Mouse (Mus musculus): ENCODE measurements around the gene Myadml2. TPM values are rescaled to one million over a fixed set of nuclear protein-coding genes. Genes with fewer than 3 reads are reported as not detected.

Myadml2 gene
- total RNA-seq, 2 experiments from 2014 or later: not detected

DNA sequence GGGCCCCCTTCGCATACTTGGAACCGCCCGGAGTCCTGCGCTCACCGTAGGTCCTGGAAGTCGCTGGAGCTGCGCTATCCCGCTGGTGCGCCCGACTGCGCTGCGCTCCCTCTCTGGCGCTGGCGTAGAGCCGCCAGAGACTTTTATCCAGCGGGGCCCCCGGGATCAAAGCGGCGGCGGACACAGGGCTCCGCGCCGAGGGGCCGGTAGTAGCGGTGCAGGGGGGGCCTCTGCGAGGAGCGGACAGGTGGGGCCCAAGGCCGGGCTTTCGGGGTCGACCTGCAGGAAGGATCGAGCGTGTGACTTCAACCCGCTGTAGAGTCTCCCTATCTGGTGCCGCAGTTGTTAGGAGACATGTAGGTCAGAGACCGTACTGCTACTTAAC, 13.1 kb upstream of the Myadml2 start, which contains the start of gene Notum:
TSS of gene Notum (minus strand) at position 100 of the 385 bp plus-strand sequence.
- DNase-seq: peak in 1 of 2 experiments; percentile 31

DNA sequence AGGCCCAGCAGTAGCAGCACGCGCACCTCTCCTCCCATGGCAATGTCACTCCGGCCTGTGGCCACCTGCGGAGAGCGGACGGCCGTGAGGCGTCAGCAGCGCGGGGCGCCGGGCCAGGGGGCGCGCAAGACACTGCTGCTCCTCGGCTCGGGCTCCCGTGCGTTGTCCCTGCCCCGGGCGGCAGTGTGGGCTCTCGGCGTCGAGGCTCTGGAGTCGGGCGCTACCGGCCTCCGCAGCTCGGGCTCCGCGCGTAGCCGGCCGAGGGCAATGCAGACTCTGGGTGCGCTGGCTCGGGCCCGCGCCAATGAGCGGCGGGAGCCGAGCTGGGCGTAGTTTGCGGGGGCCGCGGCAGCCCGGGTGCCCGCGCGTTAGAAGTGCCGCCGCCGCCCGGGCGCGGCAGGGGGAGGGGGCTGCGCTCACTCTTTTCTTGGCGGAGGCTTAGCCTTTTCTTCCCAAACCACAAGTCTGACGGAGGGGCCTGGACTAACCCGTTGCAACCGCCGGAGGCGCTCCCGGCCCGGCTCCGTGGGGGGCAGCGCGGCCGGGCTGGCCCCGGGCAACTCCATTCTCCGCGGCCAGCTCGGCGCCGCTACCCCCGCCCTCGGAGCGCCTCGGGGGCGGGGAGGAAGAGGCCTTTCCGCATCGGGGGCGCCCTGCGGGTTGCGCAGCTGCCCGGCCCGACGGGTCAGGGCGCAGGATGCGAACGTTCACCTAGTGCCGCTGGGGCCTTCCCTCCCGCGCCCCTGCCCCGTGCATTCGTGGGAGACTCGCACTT, 12.5 kb upstream of the Myadml2 start:
- peak; percentile 50 to 70 for DNase-seq

DNA sequence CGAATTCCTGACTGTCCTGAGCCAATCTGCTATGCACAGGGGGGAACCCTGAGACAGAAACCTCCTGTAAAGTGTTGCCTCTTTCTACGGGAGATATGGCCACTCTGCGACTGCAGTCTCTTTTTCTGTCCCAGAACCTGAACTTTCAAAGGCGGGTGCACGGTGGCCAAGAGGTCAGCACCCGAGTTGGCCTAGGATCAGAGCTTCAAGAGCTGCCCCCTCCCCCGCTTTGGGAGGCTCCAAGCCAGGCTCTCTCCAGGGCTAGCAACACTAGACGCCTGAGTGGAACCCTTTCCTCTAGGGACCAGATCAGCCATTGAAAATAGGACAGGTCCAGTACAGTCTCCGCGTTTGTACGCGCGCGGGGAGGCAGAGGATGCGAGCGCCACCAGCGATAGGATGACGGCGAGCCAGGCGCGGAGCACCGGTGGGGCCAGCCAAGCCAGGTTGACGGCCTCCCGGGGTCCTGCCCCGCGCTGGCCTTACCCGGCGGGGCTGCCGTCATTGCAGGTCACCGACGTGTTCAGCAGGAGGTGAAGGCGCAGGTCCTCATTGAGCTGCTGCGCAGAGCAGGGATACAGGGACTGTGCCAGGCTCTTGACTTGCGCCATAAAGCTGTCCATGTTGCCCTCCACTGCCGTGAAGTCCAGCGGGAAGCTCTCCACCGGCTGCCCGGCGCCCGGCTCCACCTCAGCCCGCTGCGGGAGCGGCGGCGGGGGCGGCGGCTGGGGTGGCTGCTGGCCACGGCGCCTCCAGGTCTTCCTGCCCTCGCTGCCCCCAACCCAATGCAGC, 11.7 kb upstream of the Myadml2 start:
- DNase-seq: peak; percentile 23 to 35

DNA sequence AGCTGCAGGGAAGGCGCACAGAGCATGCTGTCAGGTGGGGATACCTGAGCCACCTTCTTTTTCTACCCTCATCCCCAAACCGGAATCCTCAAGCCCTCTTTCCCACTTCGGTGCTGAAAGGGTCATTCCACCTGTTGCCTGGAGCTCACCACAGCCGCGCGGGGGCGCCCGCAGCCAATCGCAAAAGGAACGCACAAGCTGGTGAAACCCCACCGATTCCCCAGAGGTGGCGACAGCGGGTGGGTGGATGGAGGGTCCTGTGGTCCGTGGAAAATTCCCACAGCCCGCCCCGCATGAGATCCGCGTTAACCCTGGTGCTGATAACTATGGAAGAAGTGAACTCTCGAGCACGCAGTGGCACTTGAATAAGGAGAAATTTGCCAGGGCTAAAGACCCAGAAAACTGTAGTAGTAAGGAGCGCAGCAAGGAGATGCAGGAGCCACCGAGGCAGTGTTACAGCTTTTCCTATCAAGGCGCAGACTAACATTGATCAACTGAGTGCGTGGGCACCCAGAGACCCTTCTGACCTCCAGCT, 11.0 kb upstream of the Myadml2 start:
- peak; percentile 90 to 95 for DNase-seq

DNA sequence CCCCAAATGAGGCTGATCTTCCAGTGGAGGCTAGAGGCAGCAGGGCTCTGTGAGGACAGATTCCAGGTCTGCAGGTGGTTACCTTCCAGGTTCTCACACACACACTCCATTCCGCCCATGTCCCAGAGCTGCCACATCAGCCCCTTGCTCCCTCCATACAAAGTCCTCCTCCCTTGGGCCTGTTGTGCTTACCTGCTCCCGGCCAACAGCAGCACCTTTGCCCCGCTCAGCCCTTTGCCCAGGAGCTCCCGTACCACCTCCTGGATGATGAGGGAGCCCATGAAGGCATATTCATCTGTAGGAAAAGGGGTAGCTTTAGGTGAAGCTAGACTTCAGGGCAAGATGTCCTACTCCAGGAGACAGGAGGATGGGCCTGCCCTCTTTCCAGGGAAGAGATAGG, 9.3 kb upstream of the Myadml2 start:
- no peak for DNase-seq

DNA sequence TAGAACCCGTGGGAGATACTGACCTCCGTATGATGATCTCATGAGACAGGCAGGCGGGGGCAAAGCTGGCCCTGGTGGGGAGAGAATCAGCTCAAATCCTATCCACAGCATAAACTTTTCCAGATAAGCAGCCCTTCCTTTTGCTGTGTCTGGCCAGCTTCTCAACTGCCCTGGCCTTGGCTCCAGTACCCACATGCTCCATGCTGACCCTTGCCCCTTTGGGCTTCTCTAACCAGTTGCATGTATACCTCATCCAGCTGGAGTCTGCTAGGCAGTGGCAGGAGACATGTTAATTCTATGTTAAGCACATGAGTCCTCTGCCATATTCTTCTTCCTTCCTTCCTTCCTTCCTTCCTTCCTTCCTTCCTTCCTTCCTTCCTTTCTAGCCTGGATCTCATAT, 6.8 kb upstream of the Myadml2 start:
- no peak for DNase-seq

DNA sequence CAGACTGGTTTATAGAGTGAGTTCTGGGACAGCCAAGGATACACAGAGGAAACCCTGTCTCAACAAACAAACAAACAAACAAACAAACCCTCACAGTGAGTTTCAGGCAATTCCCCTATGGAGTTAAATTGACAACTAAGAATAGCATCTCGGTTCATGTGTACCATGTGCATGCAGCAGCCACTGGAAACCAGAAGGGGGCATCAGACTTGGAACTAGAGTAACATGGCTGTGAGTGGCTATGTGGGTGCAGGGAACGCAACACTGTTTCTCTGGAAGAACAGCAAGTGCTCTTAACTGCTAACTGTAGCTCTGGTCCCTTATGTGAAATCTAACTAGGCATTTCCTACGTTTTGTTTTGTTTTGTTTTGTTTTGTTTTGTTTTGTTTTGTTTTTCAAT, 3.9 kb upstream of the Myadml2 start:
- DNase-seq: no peak

DNA sequence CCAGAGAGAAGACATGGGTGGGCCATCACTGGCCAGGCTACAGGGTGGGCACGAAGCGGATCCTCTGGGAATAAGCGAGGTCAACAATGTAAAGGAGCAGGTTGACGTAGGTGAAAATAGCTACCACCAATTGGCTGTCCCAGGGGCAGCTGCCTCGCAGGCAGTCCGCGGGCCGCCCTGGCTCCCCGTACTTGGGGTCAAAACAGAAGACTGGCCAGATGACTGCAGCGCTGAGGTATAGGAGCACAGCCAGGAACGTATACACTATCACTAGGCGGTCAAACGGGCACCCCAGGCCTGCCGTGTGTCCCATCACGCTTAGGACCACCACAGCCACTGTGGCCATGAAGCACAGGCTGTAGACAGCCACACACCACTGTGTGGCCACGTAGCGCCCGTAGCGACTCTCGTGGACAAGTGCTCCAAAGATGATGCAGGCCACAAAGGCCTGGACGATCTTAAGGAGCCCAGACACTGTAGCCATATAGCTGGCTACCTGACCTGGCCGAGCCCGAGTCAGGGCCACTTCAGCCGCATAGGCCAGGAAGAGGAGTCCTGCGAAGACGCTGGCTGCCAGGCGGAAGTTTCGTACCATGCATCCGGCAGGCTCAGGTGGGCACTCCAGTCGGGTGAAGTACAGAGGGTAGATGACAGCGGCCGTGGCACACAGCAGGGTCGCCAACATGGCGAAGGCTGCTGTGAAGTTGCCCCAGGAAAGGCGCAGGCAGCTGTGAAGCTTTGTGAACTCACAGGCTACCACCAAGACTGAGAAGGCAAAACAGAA, 719 bp downstream of the Myadml2 start:
- DNase-seq: no peak

DNA sequence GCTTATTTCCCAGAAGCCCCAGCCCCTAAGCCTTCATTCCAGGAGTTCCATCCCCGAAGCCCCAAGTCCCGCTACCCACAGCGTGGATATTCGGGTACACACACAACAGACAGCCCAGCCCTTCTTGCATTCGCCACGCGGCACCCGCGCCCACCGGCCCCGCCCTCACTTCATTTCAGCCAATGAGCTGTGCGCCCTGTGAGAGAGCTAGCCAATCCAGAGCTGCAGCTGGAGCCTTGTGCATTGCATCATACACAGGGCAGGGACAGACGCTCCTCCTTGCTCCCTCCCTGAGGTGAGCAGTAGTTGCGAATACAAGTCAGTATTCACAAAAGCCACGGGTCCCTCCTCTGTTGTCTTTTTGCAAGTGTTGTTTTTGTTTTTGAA, 4.4 kb downstream of the Myadml2 start, which contains the start of gene Pycr1:
TSS of gene Pycr1 (minus strand) at position 169 of the 387 bp plus-strand sequence.
- peak; percentile 96 for DNase-seq

DNA sequence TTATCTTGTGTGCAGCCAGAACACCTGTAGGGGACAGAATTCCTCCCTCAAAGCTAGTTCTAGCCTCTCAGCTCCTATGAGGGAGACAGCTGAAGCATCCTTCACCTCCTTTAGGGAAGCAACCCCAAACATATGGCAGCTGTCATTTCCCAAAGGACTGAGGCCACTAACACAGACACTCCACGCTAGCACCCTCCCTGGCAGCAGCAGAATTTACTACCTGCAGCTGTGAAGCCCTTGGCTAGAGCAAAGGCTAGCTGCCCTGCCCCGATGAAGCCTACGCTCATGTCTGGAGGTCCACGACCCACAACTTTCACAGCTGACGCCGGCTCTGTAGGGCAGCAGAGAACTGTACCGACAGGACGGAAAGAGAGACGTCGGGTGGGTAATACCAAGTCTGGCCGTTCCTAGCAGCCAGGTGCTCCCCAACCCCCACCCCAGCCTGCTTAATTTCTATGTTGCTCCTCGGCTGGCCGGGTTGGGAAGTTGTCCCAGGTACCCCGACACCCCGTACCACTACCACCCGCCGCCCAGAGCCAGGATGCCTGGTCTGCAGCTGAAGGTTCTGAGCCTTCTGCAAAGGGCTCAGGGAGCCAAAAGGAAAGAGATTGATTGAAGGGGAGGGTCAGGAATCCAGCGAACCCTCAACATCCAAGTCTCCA, 4.9 kb downstream of the Myadml2 start:
- DNase-seq: peak in 1 of 2 experiments; percentile 29

DNA sequence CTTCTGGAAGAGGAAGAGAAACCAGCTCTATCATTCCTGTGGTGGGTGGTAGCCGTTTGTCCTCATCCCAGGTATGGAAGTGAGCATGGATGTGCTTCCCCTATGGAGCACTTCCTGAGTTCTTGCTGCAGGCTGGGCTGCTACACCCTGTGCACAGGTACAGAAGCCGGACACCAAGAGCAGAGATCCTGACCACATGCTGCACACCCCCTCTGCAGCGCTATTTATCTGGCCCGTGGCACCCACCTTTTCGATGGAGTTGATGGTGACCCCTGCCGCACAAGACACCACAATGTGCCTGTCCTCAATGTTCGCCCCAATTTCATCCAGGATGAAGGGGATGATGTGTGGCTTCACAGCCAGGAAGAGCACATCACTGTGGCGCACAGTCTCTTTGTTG, 6.1 kb downstream of the Myadml2 start:
- DNase-seq: no peak

DNA sequence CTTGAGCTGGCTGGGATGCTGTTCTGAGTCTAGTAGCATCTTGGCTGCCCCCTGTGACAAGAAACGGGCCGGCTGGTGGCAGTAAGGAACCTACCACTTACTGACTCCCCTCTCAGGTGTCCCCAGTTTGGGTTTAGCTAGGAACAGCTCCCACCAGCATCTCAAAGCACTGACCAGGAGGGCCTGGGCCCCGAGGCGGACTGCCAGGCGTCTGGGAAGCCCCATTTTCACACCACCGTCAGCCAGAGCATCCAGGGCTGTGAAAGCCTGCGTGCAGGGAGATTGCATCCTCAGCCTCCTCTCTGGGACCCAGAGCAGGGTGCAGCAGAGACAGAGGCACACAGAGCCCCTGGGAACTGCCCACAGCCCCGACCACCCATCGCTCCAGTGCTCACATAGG, 6.7 kb downstream of the Myadml2 start:
- no peak for DNase-seq

DNA sequence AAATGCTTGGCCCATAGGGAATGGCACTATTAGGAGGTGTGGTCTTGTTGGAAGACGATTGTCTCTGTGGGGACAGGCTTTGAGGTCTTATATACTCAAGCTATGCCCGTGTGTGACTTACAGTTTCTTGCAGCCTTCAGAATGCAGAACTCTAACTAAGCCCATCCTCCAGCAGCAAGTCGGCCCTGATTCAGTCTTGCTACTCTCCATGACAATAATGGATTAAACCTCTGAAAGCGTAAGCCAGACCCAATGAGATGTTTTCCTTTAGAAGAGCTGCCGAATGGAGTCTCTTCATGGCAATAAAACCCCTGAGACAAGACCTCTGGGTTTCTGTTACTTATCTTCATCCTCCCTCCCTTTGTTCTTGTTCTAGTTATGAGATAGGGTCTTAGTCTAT, 13.1 kb downstream of the Myadml2 start:
- DNase-seq: no peak

DNA sequence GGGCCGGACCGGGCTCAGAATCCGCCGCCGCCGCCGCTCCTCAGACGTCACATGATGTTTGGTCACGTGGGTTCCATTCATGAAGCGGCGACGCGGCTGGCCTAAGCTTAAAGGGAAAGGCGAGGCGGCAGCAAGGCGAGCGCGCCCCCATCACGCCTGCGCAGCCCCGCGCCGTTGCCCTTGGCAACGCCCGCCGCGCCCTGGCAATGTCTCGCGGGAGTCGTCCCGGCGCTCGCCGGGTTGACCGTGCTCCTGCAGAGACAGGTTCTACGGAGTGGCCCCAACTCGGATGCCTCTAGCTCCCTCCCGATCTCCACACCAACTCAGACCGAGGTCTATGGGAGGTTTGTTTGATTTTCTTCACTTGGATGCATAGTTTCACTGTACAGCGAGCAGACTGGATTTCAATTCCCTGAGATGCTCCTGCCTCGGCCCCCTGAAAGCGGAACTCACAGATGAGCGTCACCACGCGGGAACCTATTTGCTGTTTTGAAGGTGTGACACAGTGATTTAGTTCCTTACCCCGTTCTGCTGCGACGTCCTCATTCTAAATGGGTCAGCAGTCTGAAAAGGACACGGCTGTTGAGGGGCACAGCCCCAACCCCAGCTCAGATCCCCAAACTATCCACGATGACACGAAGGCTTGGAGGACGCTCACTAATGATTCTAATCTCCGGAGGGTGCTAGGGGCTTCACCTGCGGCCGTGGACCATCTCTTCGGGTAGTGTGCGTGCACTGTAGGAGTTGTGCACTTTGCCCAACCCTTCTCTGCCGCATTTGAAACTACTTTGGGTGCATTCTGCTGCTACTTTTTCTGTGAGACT, 14.2 kb downstream of the Myadml2 start, which contains the start of gene Mafg:
TSS of gene Mafg (minus strand) at position 81 of the 824 bp plus-strand sequence.
- DNase-seq: peak; percentile 95

DNA sequence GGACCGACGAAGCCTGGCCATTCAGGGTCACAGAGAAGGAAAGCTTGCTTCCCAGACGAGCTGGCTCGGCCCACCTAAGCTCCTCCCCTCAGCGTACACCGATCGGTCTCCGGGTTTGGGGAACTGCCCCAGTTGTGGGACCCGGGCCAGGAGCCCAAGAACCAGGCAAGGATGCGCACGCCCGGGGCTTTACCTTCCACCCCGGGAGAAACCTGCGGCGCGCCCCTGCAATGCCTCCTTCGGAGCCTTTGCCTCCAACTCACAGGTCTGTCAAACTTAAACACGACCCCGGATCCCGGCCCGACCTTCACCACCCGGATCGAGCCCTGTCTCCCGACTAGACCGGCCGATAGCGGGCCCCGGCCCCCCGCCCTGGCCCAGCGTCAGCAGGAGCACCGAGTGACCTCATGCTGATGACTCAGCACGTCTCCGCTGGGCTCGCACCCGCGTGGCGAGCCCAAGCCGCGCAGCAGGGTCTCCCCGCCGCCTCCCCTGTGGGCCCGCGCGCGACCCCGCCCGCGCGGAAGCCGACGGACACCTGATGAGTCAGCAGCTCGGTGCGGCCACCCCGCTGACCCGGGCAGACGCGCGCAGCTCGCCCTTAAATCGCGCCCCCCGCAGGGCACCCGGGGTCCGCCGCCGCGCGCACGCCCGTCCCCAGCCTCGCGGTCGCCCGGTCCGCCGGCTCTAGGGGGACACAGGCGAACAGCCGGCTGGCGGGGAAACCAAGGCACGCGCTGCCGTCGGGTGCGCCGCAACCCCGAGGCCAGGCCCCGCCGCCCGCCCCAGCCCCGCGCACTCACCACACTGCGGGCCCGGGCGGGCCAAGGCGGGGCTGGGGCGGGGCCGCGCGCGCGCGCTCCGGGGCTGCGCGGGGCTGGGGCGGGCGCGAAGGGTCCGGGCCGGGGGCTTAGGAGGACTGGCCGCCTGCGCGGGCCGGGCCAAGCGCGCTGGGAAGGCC, 15.1 kb downstream of the Myadml2 start:
- DNase-seq: peak; percentile 90 to 92

DNA sequence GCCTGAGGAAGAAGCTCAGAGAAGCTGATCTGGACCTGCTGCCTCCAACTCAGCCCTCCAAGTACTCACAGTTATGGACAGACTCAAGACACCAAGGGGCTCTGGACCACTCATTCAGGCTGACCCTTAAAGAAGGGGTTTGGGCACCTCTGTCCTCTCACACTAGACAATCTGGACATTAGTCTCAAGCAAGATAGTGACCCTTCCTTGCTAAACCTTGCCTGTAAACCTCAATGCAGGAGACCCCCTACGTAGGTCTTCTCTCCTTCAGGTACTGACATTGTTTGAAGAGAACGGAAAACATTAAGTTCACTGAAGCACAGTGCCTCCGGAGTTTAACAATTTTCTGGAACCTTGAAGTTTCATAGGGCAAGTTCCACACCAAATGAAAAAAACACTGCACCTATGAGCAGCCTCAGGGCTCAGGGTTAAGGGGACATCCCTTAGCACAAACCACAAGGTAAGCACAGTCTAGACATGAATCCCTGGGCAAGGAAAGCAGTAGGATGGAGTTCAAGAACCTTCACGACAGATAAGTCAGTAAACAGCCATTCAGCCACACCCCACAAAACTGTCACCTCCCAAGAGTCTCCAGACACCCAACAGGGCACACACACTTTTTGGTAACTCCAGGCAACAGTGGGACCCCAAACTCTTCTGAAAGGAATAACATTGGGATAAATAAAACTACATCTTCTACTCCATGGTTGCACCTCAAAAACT, 16.1 kb downstream of the Myadml2 start:
- no peak for DNase-seq

DNA sequence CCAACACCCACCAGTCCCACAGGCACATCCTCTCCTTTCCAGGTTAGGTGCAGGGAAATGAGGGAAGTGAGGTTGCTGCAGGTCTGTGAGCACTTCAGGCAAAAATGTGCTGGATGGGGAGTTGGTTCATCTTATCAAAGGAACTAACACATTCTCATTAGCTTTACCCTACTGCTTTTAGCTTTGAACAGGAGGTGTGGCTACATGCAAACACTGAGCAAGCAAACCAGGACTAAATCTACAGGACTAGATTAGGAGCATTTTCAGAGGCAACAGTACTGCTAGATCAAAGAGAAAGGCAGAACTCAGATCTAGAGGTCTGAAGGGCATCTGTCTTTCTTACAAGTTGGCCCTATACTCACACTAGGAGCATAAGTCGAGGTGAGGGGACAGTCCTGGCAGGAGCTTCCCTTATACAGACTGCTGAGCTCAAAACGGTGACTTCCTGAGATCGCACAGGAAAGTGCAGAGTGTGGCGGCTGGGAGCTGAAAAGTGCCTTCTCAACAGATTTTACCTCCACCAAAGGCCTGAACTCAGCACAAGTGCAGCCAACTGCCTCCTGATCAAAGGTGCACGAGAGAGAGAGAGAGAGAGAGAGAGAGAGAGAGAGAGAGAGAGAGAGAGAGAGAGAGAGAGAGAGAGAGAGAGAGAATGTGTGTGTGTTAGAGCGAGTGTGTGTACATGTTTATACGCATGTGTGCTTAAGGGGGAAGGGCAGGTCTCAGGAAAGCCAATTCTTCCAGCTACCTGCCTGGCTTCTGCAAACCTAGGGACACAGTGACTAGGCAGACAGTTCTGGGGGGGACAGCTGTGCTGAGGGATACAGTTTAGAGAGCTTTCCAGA, 16.9 kb downstream of the Myadml2 start:
- no peak for DNase-seq

DNA sequence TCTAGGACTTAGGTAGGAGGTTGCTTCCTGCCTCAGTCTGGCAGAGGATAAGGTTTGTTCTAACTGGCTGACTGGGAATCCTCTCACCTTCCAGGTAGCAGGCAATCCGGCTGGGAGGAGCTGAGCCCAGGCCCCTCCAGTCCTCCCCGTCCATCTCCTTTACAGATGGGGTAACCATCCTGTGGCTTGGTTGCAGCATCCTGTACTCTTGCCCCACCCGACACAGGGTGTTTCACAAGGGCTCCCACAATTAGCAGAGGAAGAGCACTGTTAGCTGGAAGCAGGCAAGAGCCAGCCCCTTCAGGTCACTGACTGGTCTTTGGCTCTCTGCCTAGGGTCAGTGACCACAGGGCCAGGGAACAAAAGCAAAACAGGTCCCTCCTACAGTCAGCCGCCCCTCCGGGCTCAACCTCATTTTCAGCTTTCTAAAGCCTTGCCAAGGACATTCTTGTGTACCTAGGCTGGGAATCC, 17.5 kb downstream of the Myadml2 start:
- peak; percentile 63 to 73 for DNase-seq
